Mouse (Mus musculus): ENCODE measurements around the gene Eva1c. TPM values are rescaled to one million over a fixed set of nuclear protein-coding genes. Genes with fewer than 3 reads are reported as not detected.
"Not testable (repeated sequence)": the region's sequence is repeated elsewhere in the genome, so short reads cannot be mapped to it uniquely, and the experiment has no call there.

Eva1c gene
- polyA plus RNA-seq, 1 experiment = 2.2 TPM

GRCm38 (mm10) chr16:90821046-90821697 is 5.3 kb upstream of the Eva1c start:
- no peak overlapping the region for H3K27ac ChIP-seq (ENCODE audit: insufficient read depth, low read length)
- no peak overlapping the region for H3K4me3 ChIP-seq (ENCODE audit: insufficient read depth, low read length)
- TF ChIP-seq CTCF (IDR thresholded peaks at IDR 0.05; ENCODE audit: extremely low read depth, insufficient read depth, low read length) = no peak
- TF ChIP-seq POLR2A (IDR thresholded peaks at IDR 0.05; ENCODE audit: extremely low read depth, insufficient read depth, low read length) = no peak
- no peaks in the 10 kb centered on the region for H3K4me1 ChIP-seq (ENCODE audit: control insufficient read depth, insufficient read depth, low read length)

DNA sequence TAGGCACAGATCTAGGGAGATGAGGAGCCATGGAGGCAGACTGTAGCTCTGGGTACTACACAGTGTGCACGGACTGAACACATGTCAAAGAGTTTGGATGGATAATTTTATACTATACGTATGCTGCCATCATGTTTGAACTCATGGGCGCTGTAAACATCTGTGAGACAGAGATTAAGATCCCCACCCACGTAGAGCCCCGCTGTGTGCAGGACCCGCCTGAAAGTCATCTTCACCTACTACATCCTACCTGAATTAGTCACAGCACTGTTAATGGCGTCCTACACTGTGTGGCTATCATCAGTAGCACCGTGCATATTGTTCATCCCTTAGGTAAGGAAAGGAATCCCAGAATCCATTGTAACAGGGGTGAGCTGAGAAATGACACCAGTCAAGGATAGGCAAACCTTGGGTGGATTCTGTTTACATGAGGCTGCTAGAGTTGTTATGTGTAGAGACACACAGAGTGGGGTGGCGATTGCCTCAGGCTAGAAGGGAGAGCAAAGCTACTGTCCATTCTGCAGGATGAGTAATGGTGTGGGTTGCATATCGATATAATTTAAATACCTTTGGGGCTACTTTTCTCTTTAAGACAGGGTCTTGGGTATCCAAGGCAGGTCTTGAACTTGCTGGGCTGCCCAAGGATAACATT is 4.1 kb upstream of the Eva1c start:
- no peak overlapping the region for H3K27ac ChIP-seq (ENCODE audit: insufficient read depth, low read length)
- H3K4me3 ChIP-seq (ENCODE audit: insufficient read depth, low read length) = no peak overlapping the region
- TF ChIP-seq CTCF (IDR thresholded peaks at IDR 0.05; ENCODE audit: extremely low read depth, insufficient read depth, low read length) (no peak), POLR2A (IDR thresholded peaks at IDR 0.05; ENCODE audit: extremely low read depth, insufficient read depth, low read length) (no peak)
- H3K4me1 ChIP-seq (ENCODE audit: control insufficient read depth, insufficient read depth, low read length) = no peaks in the 10 kb centered on the region

DNA sequence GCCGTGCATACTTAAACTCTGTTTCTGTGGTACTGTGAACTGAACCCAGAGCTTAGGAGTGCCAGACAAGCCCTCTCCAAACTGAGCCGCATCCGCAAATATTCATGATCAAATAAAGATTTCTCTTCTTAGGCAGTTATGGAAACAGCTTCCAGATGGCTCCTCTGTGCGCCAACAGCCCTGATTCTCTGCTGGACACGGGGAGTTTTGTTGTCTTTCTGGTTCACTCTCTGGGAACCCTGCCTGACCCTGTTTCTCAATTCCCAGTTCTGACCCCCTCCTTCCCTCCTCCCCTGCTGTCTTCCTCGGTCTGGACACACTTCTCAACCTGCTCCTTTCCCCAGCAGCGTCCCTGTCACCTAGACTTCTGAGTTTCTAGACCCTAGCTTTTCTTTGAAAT is 3.5 kb upstream of the Eva1c start:
- TF ChIP-seq POLR2A (IDR thresholded peaks at IDR 0.05; ENCODE audit: extremely low read depth, insufficient read depth, low read length) (no peak), CTCF (IDR thresholded peaks at IDR 0.05; ENCODE audit: extremely low read depth, insufficient read depth, low read length) (no peak)
- no peaks in the 10 kb centered on the region for H3K4me1 ChIP-seq (ENCODE audit: control insufficient read depth, insufficient read depth, low read length)
- H3K4me3 ChIP-seq (ENCODE audit: insufficient read depth, low read length) = no peak overlapping the region
- H3K27ac ChIP-seq (ENCODE audit: insufficient read depth, low read length) = no peak overlapping the region

DNA sequence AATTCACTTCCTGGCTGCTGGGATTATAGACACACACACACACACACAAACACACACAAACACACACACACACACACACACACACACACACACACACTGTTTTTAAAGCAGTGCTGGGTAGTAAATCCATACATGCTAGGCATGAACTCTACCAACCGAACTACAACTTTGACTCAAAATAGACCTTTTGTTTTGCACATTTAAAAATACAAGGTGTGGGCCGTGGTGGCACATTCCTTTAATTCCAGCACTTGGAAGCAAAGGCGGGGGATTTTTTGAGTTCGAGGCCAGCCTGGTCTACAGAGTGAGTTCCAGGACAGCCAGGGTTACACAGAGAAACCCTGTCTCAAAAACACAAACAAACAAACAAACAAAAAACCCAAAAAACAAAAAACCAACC is 2.5 kb upstream of the Eva1c start:
- H3K4me1 ChIP-seq (ENCODE audit: control insufficient read depth, insufficient read depth, low read length); H3K27ac ChIP-seq (ENCODE audit: insufficient read depth, low read length); H3K4me3 ChIP-seq (ENCODE audit: insufficient read depth, low read length): not testable (repeated sequence)

- no peak for TF ChIP-seq CTCF (IDR thresholded peaks at IDR 0.05; ENCODE audit: extremely low read depth, insufficient read depth, low read length)
- no peak for TF ChIP-seq POLR2A (IDR thresholded peaks at IDR 0.05; ENCODE audit: extremely low read depth, insufficient read depth, low read length)
- H3K4me1 ChIP-seq (ENCODE audit: control insufficient read depth, insufficient read depth, low read length) = no peaks in the 10 kb centered on the region; the same call in 1 of the 2 replicates
Measured at GRCm38 (mm10) chr16:90826041-90826440, 478 bp upstream of the Eva1c start.

GRCm38 (mm10) chr16:90827498-90827897 is 979 bp downstream of the Eva1c start:
- Histone ChIP-seq H3K4me1 (ENCODE audit: control insufficient read depth, insufficient read depth, low read length) (no peaks in the 10 kb centered on the region; the same call in 1 of the 2 replicates), H3K4me3 (ENCODE audit: insufficient read depth, low read length) (no peak overlapping the region), H3K27ac (ENCODE audit: insufficient read depth, low read length) (no peak overlapping the region)
- TF ChIP-seq CTCF (IDR thresholded peaks at IDR 0.05; ENCODE audit: extremely low read depth, insufficient read depth, low read length) (no peak), POLR2A (IDR thresholded peaks at IDR 0.05; ENCODE audit: extremely low read depth, insufficient read depth, low read length) (no peak)

More at GRCm38 (mm10) chr16:90826041-90826440, 478 bp upstream of the Eva1c start:
- Histone ChIP-seq H3K4me3 (ENCODE audit: insufficient read depth, low read length) (no peak overlapping the region), H3K27ac (ENCODE audit: insufficient read depth, low read length) (no peak overlapping the region)

- no peak overlapping the region for H3K27ac ChIP-seq (ENCODE audit: insufficient read depth, low read length)
- no peak overlapping the region; the same call in 1 of the 2 replicates for H3K4me3 ChIP-seq (ENCODE audit: insufficient read depth, low read length)
- H3K4me1 ChIP-seq (ENCODE audit: control insufficient read depth, insufficient read depth, low read length) = no peaks in the 10 kb centered on the region; the same call in 1 of the 2 replicates
- no peak for TF ChIP-seq CTCF (IDR thresholded peaks at IDR 0.05; ENCODE audit: extremely low read depth, insufficient read depth, low read length)
- no peak for TF ChIP-seq POLR2A (IDR thresholded peaks at IDR 0.05; ENCODE audit: extremely low read depth, insufficient read depth, low read length)
Measured at GRCm38 (mm10) chr16:90829136-90829535, 2.6 kb downstream of the Eva1c start.

DNA sequence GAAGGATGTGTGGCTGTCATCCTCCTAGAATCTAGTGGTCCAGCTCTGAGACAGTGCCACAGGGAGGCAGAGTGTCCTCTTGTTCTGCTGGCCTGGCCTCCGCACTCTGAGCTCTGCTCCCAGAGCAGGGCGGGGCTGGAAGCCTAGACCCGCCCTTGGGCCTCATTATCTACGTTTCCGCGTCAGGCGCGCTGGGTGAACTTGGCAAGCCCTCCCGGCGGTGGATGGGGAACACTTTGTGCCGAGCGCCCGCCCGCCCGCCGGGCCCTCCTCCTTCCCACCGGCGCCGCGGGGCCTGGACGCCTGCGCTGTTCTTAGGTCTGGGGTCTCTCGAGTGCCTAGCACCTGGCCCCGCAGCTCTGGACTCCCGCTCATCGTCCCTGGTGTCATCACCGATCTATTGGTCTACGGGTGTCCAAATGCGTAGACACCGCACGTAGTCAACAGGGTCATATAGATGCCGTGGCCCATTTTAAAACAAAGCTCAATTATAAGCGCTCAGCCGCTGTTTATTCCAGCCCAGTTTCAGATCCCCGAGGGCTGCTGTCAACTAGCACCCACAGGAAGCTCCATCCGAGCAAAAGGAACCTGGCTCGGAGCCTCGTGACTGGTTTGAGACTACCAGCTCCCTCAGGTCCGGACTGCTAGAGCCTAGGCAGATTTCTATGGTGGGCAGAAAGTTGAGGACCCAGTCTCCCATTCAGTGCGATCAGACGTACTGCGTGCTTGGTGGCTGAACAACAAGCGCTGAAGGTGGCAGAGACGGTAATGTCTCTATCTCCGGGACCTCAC is 3.6 kb downstream of the Eva1c start:
- peak; percentile 21; the same call in 1 of the 2 replicates for TF ChIP-seq CTCF (IDR thresholded peaks at IDR 0.05; ENCODE audit: extremely low read depth, insufficient read depth, low read length)
- no peak for TF ChIP-seq POLR2A (IDR thresholded peaks at IDR 0.05; ENCODE audit: extremely low read depth, insufficient read depth, low read length)
- H3K27ac ChIP-seq (ENCODE audit: insufficient read depth, low read length) = peak overlapping the region; percentile 4; the same call in 1 of the 2 replicates
- peak overlapping the region; percentile 38 for H3K4me3 ChIP-seq (ENCODE audit: insufficient read depth, low read length)

GRCm38 (mm10) chr16:90830686-90831439 is 4.3 kb downstream of the Eva1c start:
- Histone ChIP-seq H3K4me1 (ENCODE audit: control insufficient read depth, insufficient read depth, low read length) (no peaks in the 10 kb centered on the region; the same call in 1 of the 2 replicates), H3K27ac (ENCODE audit: insufficient read depth, low read length) (peak overlapping the region; percentile 4; the same call in 1 of the 2 replicates), H3K4me3 (ENCODE audit: insufficient read depth, low read length) (peak overlapping the region; percentile 38)
- TF ChIP-seq POLR2A (IDR thresholded peaks at IDR 0.05; ENCODE audit: extremely low read depth, insufficient read depth, low read length) (no peak), CTCF (IDR thresholded peaks at IDR 0.05; ENCODE audit: extremely low read depth, insufficient read depth, low read length) (no peak)

More for the DNA sequence above, 3.6 kb downstream of the Eva1c start:
- no peaks in the 10 kb centered on the region; the same call in 1 of the 2 replicates for H3K4me1 ChIP-seq (ENCODE audit: control insufficient read depth, insufficient read depth, low read length)

All from cortical plate, adult 2 months (tissue).